Mouse (Mus musculus): Measurements from ENCODE around the gene Rabgap1l. TPM values are rescaled to one million over a fixed set of nuclear protein-coding genes. Genes with fewer than 3 reads are reported as not detected.

Gene Rabgap1l
- total and polyA plus RNA-seq, 3 experiments, result 12.9 to 325 (median 302) TPM

DNA sequence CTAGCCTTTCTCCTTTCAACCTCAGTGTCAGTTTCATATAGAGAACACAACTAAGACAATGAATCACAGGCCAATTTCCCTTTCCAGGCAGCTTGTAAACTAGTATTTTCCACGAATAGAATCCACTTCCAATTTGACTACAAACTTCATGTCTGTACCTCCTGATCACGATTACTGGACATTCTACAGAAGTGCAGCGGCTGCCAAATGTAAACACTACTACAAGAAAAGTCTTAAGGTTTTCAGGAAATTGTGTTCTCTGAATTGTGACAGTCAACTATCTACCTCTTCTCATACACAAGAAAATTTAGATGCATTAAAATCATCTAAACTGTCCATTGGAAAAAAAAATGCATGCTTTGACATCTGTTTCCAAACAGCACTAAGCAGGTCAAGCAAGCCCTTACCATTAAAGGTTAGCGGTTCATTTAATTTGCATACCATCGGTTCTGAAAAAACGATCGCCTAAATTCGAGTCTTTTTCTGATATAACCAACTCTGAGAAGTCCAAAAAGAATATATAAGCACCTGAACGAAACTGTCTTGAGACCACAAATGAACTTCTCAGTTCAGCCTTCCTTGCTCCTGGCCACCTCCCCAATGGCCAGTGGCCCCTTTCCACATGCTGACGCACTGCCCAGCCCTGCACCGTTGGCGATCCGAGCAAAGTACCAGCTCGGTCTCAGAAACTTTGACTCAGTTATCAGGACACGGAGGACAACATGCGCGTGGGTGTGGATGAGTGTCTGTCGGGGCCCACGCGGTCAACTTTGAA, 1.4 kb downstream of the Rabgap1l start:
- Histone ChIP-seq H3K27me3 (ENCODE audit: insufficient read depth, low read length) (no peaks in the 10 kb centered on the region), H3K4me3 (ENCODE audit: low read depth, low read length) (peak overlapping the region; percentile 90), H3K4me1 (ENCODE audit: insufficient read depth, low read depth, low read length) (peaks cover 54% of the 10 kb centered on the region), H3K36me3 (replicated peaks) (no peaks in the 10 kb centered on the region), H3K9me3 (replicated peaks) (no peaks in the 10 kb centered on the region)
- TF ChIP-seq CTCF (IDR thresholded peaks at IDR 0.05; ENCODE audit: low read depth, low read length) (no peak), POLR2AphosphoS5 (IDR thresholded peaks at IDR 0.05; ENCODE audit: insufficient replicate concordance, low read depth, low read length) (no peak), TAL1 (conservative IDR thresholded peaks at IDR 0.05; ENCODE audit: low read depth, low read length) (no peak), GATA1 (IDR thresholded peaks at IDR 0.05; ENCODE audit: borderline replicate concordance, low read length) (no peak), GATA2 (IDR thresholded peaks at IDR 0.05; ENCODE audit: borderline replicate concordance, low read depth, low read length) (no peak)
- DNase-seq (ENCODE audit: low spot score) (no peak), ATAC-seq (ENCODE audit: extremely low read depth, insufficient number of reproducible peaks, low FRiP score, poor library complexity, severe bottlenecking) (no peak)

DNA sequence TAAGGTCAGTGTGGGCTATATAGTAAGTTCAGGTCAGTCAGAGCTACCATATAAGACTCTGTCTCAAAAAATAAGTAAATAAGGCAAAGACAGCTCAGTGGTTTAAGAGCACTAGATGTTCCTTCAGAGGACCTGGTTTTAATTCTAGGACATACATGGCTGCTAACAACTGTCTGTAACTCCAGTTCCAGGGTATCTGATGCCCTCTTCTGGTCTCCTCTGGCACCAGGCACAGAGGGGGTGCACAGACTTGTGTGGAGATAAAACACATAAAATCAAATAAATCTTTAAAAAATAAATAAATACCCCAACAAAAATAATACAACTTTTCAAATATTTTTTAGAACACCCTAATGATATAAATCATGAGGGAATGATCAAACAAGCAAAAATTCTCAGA, 2.4 kb downstream of the Rabgap1l start:
- DNase-seq (ENCODE audit: low spot score) (no peak), ATAC-seq (ENCODE audit: extremely low read depth, insufficient number of reproducible peaks, low FRiP score, poor library complexity, severe bottlenecking) (no peak)
- no peak for TF ChIP-seq POLR2AphosphoS5 (IDR thresholded peaks at IDR 0.05; ENCODE audit: insufficient replicate concordance, low read depth, low read length)
- no peak for TF ChIP-seq GATA2 (IDR thresholded peaks at IDR 0.05; ENCODE audit: borderline replicate concordance, low read depth, low read length)
- no peak for TF ChIP-seq GATA1 (IDR thresholded peaks at IDR 0.05; ENCODE audit: borderline replicate concordance, low read length)
- H3K4me1 ChIP-seq (ENCODE audit: insufficient read depth, low read depth, low read length), result peaks cover 56% of the 10 kb centered on the region
- peaks cover 4% of the 10 kb centered on the region for H3K36me3 ChIP-seq (replicated peaks)
- peak overlapping the region; percentile 30; the same call in 1 of the 2 replicates for H3K4me3 ChIP-seq (ENCODE audit: low read depth, low read length)
- H3K9me3 ChIP-seq (replicated peaks), result no peaks in the 10 kb centered on the region
- no peaks in the 10 kb centered on the region for H3K27me3 ChIP-seq (ENCODE audit: insufficient read depth, low read length)

DNA sequence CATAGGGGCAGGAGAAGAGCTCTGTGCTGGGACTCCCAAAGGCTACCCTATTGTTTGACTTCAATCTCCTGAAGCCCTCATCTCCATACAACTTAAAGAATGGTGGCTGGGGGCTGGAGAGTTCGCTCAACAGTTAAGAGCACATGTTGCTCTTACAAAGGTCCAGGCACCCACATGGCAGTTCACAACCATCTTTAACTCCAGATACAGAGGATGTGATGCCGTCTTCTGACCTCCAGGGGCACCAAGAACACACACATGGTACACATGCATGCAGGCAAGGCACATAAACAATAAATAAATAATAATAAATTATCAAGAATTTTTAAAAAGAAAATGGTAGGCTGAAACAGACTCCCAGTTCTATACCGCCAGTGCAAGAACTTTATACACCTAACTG, 3.1 kb downstream of the Rabgap1l start:
- TF ChIP-seq GATA2 (IDR thresholded peaks at IDR 0.05; ENCODE audit: borderline replicate concordance, low read depth, low read length), result no peak
- H3K4me1 ChIP-seq (ENCODE audit: insufficient read depth, low read depth, low read length), result peaks cover 50% of the 10 kb centered on the region
- no peaks in the 10 kb centered on the region for H3K9me3 ChIP-seq (replicated peaks)
- H3K27me3 ChIP-seq (ENCODE audit: insufficient read depth, low read length), result no peaks in the 10 kb centered on the region
- H3K4me3 ChIP-seq (ENCODE audit: low read depth, low read length), result no peak overlapping the region; the same call in 1 of the 2 replicates
- H3K36me3 ChIP-seq (replicated peaks), result peaks cover 4% of the 10 kb centered on the region
- DNase-seq (ENCODE audit: low spot score) (no peak), ATAC-seq (ENCODE audit: extremely low read depth, insufficient number of reproducible peaks, low FRiP score, poor library complexity, severe bottlenecking) (no peak)

DNA sequence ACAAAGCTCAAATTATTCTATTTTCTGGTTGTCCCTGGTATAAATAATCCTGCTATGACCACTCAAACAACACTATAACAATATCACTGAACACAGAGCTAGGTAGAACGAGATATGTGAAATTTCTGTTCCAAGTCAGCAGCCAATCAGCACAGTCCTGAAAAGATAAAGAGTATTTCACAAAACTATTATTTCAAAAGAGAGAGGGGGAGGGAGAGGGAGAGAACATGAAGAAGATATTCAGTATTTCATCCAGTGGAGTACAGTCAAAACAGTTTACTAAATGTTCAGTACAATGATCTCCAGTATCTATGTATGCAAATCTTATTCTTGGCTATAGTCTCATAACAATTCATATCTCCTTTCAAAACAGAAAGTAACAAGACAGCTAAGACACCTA, 5.1 kb downstream of the Rabgap1l start:
- no peaks in the 10 kb centered on the region for H3K9me3 ChIP-seq (replicated peaks)
- no peak overlapping the region; the same call in 1 of the 2 replicates for H3K4me3 ChIP-seq (ENCODE audit: low read depth, low read length)
- DNase-seq (ENCODE audit: low spot score) (no peak), ATAC-seq (ENCODE audit: extremely low read depth, insufficient number of reproducible peaks, low FRiP score, poor library complexity, severe bottlenecking) (no peak)
- peaks cover 11% of the 10 kb centered on the region for H3K36me3 ChIP-seq (replicated peaks)
- no peak for TF ChIP-seq GATA2 (IDR thresholded peaks at IDR 0.05; ENCODE audit: borderline replicate concordance, low read depth, low read length)
- no peak for TF ChIP-seq CTCF (IDR thresholded peaks at IDR 0.05; ENCODE audit: low read depth, low read length)
- TF ChIP-seq GATA1 (IDR thresholded peaks at IDR 0.05; ENCODE audit: borderline replicate concordance, low read length), result no peak
- TF ChIP-seq TAL1 (conservative IDR thresholded peaks at IDR 0.05; ENCODE audit: low read depth, low read length), result no peak
- TF ChIP-seq POLR2AphosphoS5 (IDR thresholded peaks at IDR 0.05; ENCODE audit: insufficient replicate concordance, low read depth, low read length), result no peak
- no peaks in the 10 kb centered on the region for H3K27me3 ChIP-seq (ENCODE audit: insufficient read depth, low read length)
- peaks cover 48% of the 10 kb centered on the region for H3K4me1 ChIP-seq (ENCODE audit: insufficient read depth, low read depth, low read length)

DNA sequence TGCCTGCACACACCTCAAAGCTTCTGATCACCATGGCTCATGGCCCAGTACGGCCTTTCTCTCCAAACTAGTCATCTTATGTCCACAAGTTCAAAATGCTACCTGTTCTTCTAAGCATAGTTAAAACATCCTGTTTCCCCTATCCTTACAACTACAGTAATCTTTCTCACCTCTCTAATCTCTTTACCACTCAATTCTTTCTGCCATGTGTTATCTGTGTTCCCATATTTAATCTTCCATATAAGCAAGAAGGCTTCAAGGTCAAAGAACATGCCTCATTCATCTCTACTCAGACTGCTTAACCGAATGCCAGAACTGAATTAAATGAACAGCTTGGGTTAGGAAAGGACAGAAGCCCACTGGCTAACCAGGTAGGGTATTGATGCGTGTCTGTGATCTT, 5.8 kb downstream of the Rabgap1l start:
- no peak overlapping the region; the same call in 1 of the 2 replicates for H3K4me3 ChIP-seq (ENCODE audit: low read depth, low read length)
- TF ChIP-seq CTCF (IDR thresholded peaks at IDR 0.05; ENCODE audit: low read depth, low read length) (no peak), GATA1 (IDR thresholded peaks at IDR 0.05; ENCODE audit: borderline replicate concordance, low read length) (no peak), TAL1 (conservative IDR thresholded peaks at IDR 0.05; ENCODE audit: low read depth, low read length) (no peak)
- H3K9me3 ChIP-seq (replicated peaks), result no peaks in the 10 kb centered on the region
- H3K36me3 ChIP-seq (replicated peaks), result peaks cover 14% of the 10 kb centered on the region
- no peak; the same call in 1 of the 2 replicates for ATAC-seq (ENCODE audit: extremely low read depth, insufficient number of reproducible peaks, low FRiP score, poor library complexity, severe bottlenecking)
- no peaks in the 10 kb centered on the region for H3K27me3 ChIP-seq (ENCODE audit: insufficient read depth, low read length)
- peaks cover 48% of the 10 kb centered on the region for H3K4me1 ChIP-seq (ENCODE audit: insufficient read depth, low read depth, low read length)
- DNase-seq (ENCODE audit: low spot score), result no peak

DNA sequence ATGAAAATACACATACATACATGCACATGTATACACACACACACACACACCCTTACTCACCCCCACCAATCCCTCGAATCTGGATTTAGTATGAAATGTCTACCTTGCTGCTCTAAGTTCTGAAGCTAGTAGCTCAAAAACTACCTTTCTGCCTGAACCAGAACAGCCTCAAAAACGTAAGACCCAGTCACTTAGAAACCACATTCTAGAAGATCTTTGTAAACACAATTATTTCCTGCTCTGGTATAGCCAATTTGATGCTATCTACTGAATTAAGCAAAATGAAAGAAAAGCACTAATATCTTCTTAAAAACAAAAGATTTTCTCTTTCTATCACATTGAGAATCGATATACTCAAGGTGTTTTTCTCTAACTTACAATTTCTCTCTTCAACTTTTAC, 6.4 kb downstream of the Rabgap1l start:
- no peak for DNase-seq (ENCODE audit: low spot score)
- no peak overlapping the region for H3K4me3 ChIP-seq (ENCODE audit: low read depth, low read length)
- no peaks in the 10 kb centered on the region for H3K27me3 ChIP-seq (ENCODE audit: insufficient read depth, low read length)
- TF ChIP-seq GATA2 (IDR thresholded peaks at IDR 0.05; ENCODE audit: borderline replicate concordance, low read depth, low read length) (no peak), POLR2AphosphoS5 (IDR thresholded peaks at IDR 0.05; ENCODE audit: insufficient replicate concordance, low read depth, low read length) (no peak), CTCF (IDR thresholded peaks at IDR 0.05; ENCODE audit: low read depth, low read length) (no peak), TAL1 (conservative IDR thresholded peaks at IDR 0.05; ENCODE audit: low read depth, low read length) (no peak), GATA1 (IDR thresholded peaks at IDR 0.05; ENCODE audit: borderline replicate concordance, low read length) (no peak)
- H3K4me1 ChIP-seq (ENCODE audit: insufficient read depth, low read depth, low read length), result peaks cover 50% of the 10 kb centered on the region
- no peak for ATAC-seq (ENCODE audit: extremely low read depth, insufficient number of reproducible peaks, low FRiP score, poor library complexity, severe bottlenecking)
- no peaks in the 10 kb centered on the region for H3K9me3 ChIP-seq (replicated peaks)
- peaks cover 14% of the 10 kb centered on the region for H3K36me3 ChIP-seq (replicated peaks)

Data from G1E (cell line).